Mouse (Mus musculus): ENCODE data around the gene Dsn1.

- no peak for TF ChIP-seq POLR2A (IDR thresholded peaks at IDR 0.05; ENCODE audit: insufficient read depth, low read depth, low read length)
- TF ChIP-seq CTCF (IDR thresholded peaks at IDR 0.05; ENCODE audit: insufficient read depth, low read depth, low read length): no peak
These were observed 24.1 kb downstream of the Dsn1 start for GRCm38 (mm10) chr2:156982864-156983263.

Measured in olfactory bulb, adult 2 months (tissue).